Mouse (Mus musculus) CH12.LX (cell line): ENCODE measurements at regions not wholly inside any gene's neighbourhood (a gene's known extent, or its start where the extent isn't known, plus 50 kb on each side); places are given as distances from the start of the nearest gene placed in this dataset.
A peak's percentile ranks its signal among the peaks of the same experiment; 100 is the strongest.
"Not testable (repeated sequence)": the region's sequence is repeated elsewhere in the genome, so short reads cannot be mapped to it uniquely, and the experiment has no call there.

Experiments
- DNase-seq: peaks from one replicate; pipeline ENCODE4 v3.0.0-alpha.2; 2013; ENCODE audit errors: extremely low read depth
- H3K27ac ChIP-seq: 2 replicates; pipeline ENCODE4 v1.5.1; 2012; ENCODE audit warnings: low read depth, mild to moderate bottlenecking, control low read depth, moderate library complexity; ENCODE audit not compliant: insufficient read depth
- H3K27me3 ChIP-seq: replicated peaks from 2 replicates; pipeline ENCODE3; 2012; ENCODE audit warnings: inconsistent platforms
- H3K36me3 ChIP-seq, 2 experiments: replicated peaks in 1 of 2; 2 replicates each; pipeline versions ENCODE3 to v1.6.1; 2012; ENCODE audit warnings: inconsistent platforms in 1 of 2, low read length in 1 of 2, mild to moderate bottlenecking in 1 of 2, mixed read lengths in 1 of 2, moderate library complexity in 1 of 2; ENCODE audit not compliant: control insufficient read depth in 1 of 2, insufficient read depth in 1 of 2
- H3K4me1 ChIP-seq, 2 experiments: 2 replicates each; pipeline ENCODE4 v1.6.1; 2012; ENCODE audit warnings: inconsistent platforms in 1 of 2, moderate library complexity in 1 of 2; ENCODE audit not compliant: insufficient read depth in 2 of 2, control insufficient read depth in 1 of 2
- H3K4me2 ChIP-seq: 2 replicates; pipeline ENCODE4 v1.6.1; 2012; ENCODE audit warnings: low read depth, mild to moderate bottlenecking, control low read depth; ENCODE audit not compliant: poor library complexity, insufficient read depth, severe bottlenecking
- H3K4me3 ChIP-seq, 3 experiments: fragments of 150-350 bp in 1 of 3; sonication (generic) in 1 of 3; replicated peaks in 1 of 3; 2 replicates each; pipeline versions ENCODE3 to v1.5.1; 2011 to 2012; ENCODE audit warnings: low read depth in 2 of 3, low read length in 2 of 3, mild to moderate bottlenecking in 2 of 3, moderate library complexity in 2 of 3, control low read depth in 1 of 3, improper control_type of control experiment in 1 of 3, inconsistent platforms in 1 of 3, mixed read lengths in 1 of 3; ENCODE audit not compliant: poor library complexity in 1 of 3
- H3K79me2 ChIP-seq: replicated peaks from 2 replicates; pipeline ENCODE4 v1.6.1; 2012; ENCODE audit warnings: mild to moderate bottlenecking, moderate library complexity; ENCODE audit not compliant: control insufficient read depth, poor library complexity, insufficient read depth, severe bottlenecking; ENCODE audit errors: extremely low read depth
- H3K9ac ChIP-seq: 2 replicates; pipeline ENCODE4 v1.6.1; 2012; ENCODE audit warnings: low read depth, mild to moderate bottlenecking, control low read depth, moderate library complexity; ENCODE audit not compliant: insufficient read depth
- H3K9me3 ChIP-seq: replicated peaks from 2 replicates; pipeline ENCODE3; 2012; ENCODE audit warnings: low read length, inconsistent platforms, mixed read lengths
- CHD1 ChIP-seq: IDR thresholded peaks from 2 replicates; pipeline ENCODE4 v1.6.1; 2012; ENCODE audit warnings: low read depth, low read length, improper control_type of control experiment, inconsistent platforms
- CTCF ChIP-seq, 2 experiments: IDR thresholded peaks in 1 of 2; conservative IDR thresholded peaks in 1 of 2; 2 replicates each; pipeline ENCODE4 v1.5.1; 2011 to 2012; ENCODE audit warnings: low read depth in 2 of 2, low read length in 2 of 2, improper control_type of control experiment in 1 of 2, inconsistent platforms in 1 of 2, mild to moderate bottlenecking in 1 of 2, moderate library complexity in 1 of 2
- EP300 ChIP-seq: IDR thresholded peaks from 2 replicates; pipeline ENCODE4 v1.6.1; 2011; ENCODE audit warnings: low read length, improper control_type of control experiment
- ETS1 ChIP-seq: conservative IDR thresholded peaks from 2 replicates; pipeline ENCODE4 v1.6.1; 2012; ENCODE audit warnings: low read depth, mild to moderate bottlenecking, inconsistent platforms, low read length, improper control_type of control experiment, moderate library complexity
- GABPA ChIP-seq: IDR thresholded peaks from 2 replicates; pipeline ENCODE4 v1.6.1; 2012; ENCODE audit warnings: low read depth, low read length, improper control_type of control experiment, inconsistent platforms; ENCODE audit not compliant: insufficient replicate concordance
- HCFC1 ChIP-seq: IDR thresholded peaks from 2 replicates; pipeline ENCODE4 v1.6.1; 2012; ENCODE audit warnings: low read depth, mild to moderate bottlenecking, inconsistent platforms, low read length, improper control_type of control experiment
- IRF4 ChIP-seq: IDR thresholded peaks from 2 replicates; pipeline ENCODE4 v1.6.1; 2014; ENCODE audit warnings: low read depth, mild to moderate bottlenecking, inconsistent platforms, low read length, improper control_type of control experiment
- JUND ChIP-seq: conservative IDR thresholded peaks from 2 replicates; pipeline ENCODE4 v1.6.1; 2011; ENCODE audit warnings: low read depth, low read length, improper control_type of control experiment
- MAX ChIP-seq: IDR thresholded peaks from 2 replicates; pipeline ENCODE4 v1.6.1; 2011; ENCODE audit warnings: low read length, improper control_type of control experiment
- MAZ ChIP-seq: IDR thresholded peaks from 2 replicates; pipeline ENCODE4 v1.6.1; 2012; ENCODE audit warnings: low read depth, mild to moderate bottlenecking, inconsistent platforms, low read length, improper control_type of control experiment, moderate library complexity
- NELFE ChIP-seq: IDR thresholded peaks from 2 replicates; pipeline ENCODE4 v1.6.1; 2011; ENCODE audit warnings: low read depth, low read length, improper control_type of control experiment
- PAX5 ChIP-seq: IDR thresholded peaks from 2 replicates; pipeline ENCODE4 v1.6.1; 2012; ENCODE audit warnings: low read length, inconsistent platforms, mixed read lengths
- RAD21 ChIP-seq: IDR thresholded peaks from 2 replicates; pipeline ENCODE4 v1.6.1; 2011; ENCODE audit warnings: low read depth, mild to moderate bottlenecking, low read length, improper control_type of control experiment, moderate library complexity
- RCOR1 ChIP-seq: conservative IDR thresholded peaks from 2 replicates; pipeline ENCODE4 v1.6.1; 2012; ENCODE audit warnings: low read depth, mild to moderate bottlenecking, inconsistent platforms, low read length, improper control_type of control experiment
- SIN3A ChIP-seq: IDR thresholded peaks from 2 replicates; pipeline ENCODE4 v1.6.1; 2012; ENCODE audit warnings: low read length, improper control_type of control experiment, inconsistent platforms
- SMC3 ChIP-seq: IDR thresholded peaks from 2 replicates; pipeline ENCODE4 v1.6.1; 2011; ENCODE audit warnings: low read depth, low read length, improper control_type of control experiment
- TCF12 ChIP-seq: IDR thresholded peaks from 2 replicates; pipeline ENCODE4 v1.6.1; 2014; ENCODE audit warnings: low read depth, mild to moderate bottlenecking, inconsistent platforms, low read length, improper control_type of control experiment
- ZNF384 ChIP-seq: IDR thresholded peaks from 2 replicates; pipeline ENCODE4 v1.6.1; 2012; ENCODE audit warnings: low read depth, low read length, improper control_type of control experiment, inconsistent platforms
- dilution Hi-C: fragments of 300-500 bp; cut with MboI; formaldehyde crosslinking; loops from 2 replicates; pipeline ENCODE4 v1.14.3; 2020; ENCODE audit warnings: low sequenced_read_pairs; ENCODE audit not compliant: extremely low pct_unique_long_range_greater_than_20kb, extremely low pct_ligation_motif_present
- in situ Hi-C: fragments of 300-500 bp; cut with MboI; formaldehyde crosslinking; loops from 3 replicates; pipeline ENCODE4 v1.14.3; 2019; ENCODE audit warnings: low sequenced_read_pairs, low pct_ligation_motif_present, low pct_unique_long_range_greater_than_20kb, mixed read lengths

DNA sequence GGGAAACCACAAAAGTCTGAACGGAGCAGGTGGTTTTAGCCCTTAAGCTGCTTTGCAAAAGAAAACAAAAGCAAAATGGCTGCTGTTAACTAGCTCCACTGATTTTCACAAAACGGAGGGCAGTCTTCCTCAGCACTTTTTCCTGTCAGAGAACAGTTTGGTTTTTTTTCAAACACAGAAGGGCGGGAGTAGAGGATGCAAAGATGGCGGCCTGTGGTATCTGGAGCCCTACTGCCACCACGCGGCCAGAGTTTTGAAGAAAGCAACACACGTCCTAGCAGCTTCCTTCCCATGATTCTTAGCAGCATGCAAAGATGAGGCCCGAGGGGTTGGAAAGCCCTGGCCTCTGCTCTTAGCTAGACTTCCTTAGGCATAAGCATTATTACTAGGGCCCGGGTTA, 191.6 kb upstream of the Olfr1324 start (continued):
- peak; percentile 40; the same call in 1 of the 2 replicates for TF ChIP-seq SMC3
- peak; percentile 33; the same call in 1 of the 2 replicates for TF ChIP-seq IRF4
- TF ChIP-seq NELFE, result no peak
- TF ChIP-seq EP300, result peak; percentile 30; the same call in 1 of the 2 replicates
- TF ChIP-seq GABPA, result no peak
- TF ChIP-seq CHD1, result no peak
- TF ChIP-seq RAD21, result peak; percentile 69
- TF ChIP-seq RCOR1, result no peak
- no peak for TF ChIP-seq PAX5
- TF ChIP-seq MAX, result 0 out of 2 replicates have a peak, but pooled peaks have one; percentile 16

DNA sequence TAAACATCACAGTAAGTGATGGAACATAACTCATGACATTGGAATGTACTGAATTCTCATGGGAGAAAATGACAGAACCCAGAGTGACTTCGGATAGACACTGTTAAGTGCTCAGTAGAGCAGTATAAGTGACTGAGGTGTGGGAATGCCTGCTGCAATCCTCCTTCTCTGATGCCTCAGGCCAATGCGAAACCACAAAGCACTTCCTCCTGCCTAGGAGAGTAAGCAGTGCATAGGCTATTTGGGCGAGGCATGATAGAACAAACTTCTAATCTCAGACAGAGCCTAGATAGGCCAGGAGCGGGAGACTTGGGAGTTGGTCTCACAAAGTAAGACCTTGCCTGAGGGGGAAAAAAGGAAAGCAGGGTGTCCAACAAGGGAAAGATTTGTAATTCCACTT, 190.6 kb upstream of the Olfr1324 start:
- no peak overlapping the region for H3K4me3 ChIP-seq
- in situ Hi-C loops, result no loop called here
- H3K4me1 ChIP-seq, result peaks cover 0 to 14% of the 10 kb centered on the region in 2 experiments; a peak in 2 of 4 replicates
- no peak overlapping the region for H3K4me2 ChIP-seq
- H3K9me3 ChIP-seq, result no peaks in the 10 kb centered on the region
- no peak overlapping the region for H3K9ac ChIP-seq
- H3K27me3 ChIP-seq, result no peaks in the 10 kb centered on the region
- no peak for DNase-seq
- no peak for TF ChIP-seq JUND
- no peak for TF ChIP-seq MAZ
- peak overlapping the region; percentile 69; the same call in 1 of the 2 replicates for H3K27ac ChIP-seq
- peaks cover 6% of the 10 kb centered on the region in 2 experiments for H3K36me3 ChIP-seq
- no peaks in the 10 kb centered on the region for H3K79me2 ChIP-seq
- dilution Hi-C loops, result no loop called here

DNA sequence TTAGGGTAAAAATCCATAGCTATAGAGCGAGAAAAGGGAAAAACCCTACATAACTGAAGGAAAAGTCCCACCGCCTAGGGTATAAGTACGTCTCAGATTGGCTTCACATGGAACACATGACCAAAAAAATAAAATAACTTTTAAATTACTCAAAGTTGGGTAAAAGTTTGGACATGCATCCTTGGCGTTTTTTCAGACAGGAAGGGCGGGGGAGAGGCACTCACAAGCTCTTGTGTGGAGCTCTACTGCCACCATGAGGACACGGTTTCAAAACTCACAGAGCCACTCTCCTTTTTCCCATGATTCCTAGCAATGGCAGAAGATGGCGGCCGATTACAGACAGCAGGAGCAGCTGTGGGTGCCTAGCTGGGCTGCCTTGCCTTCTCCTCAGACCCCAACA, 188.6 kb upstream of the Olfr1324 start:
- H3K4me1 ChIP-seq, result peaks cover 0 to 14% of the 10 kb centered on the region in 2 experiments; a peak in 2 of 4 replicates
- H3K4me2 ChIP-seq, H3K4me3 ChIP-seq, H3K9me3 ChIP-seq, H3K9ac ChIP-seq, dilution Hi-C loops, in situ Hi-C loops, H3K27me3 ChIP-seq, H3K79me2 ChIP-seq: not testable (repeated sequence)
- peak; percentile 66 for DNase-seq
- TF ChIP-seq ETS1 (peak; percentile 66), ZNF384 (peak; percentile 97), RAD21 (peak; percentile 41), MAZ (0 out of 2 replicates have a peak, but pooled peaks have one; percentile 63), TCF12 (0 out of 2 replicates have a peak, but pooled peaks have one; percentile 22), HCFC1 (peak; percentile 55), CTCF (conservative IDR thresholded peaks at IDR 0.05 in 1 of 2, IDR thresholded peaks at IDR 0.05 in 1 of 2; ENCODE audit: low read depth in 2 of 2, low read length in 2 of 2) (peak in 1 of 2 experiments; percentile 57; a peak in 2 of 4 replicates), SIN3A (peak; percentile 46; the same call in 1 of the 2 replicates)
- 0 out of 2 replicates have a peak overlapping the region, but pooled peaks have one; percentile 36 for H3K27ac ChIP-seq
- peaks cover 6 to 10% of the 10 kb centered on the region in 2 experiments for H3K36me3 ChIP-seq
